Mouse (Mus musculus) lung, embryonic 16.5 days (tissue): ENCODE measurements around the gene Pou2f3. TPM values are rescaled to one million over a fixed set of nuclear protein-coding genes. Genes with fewer than 3 reads are reported as not detected.

ENCODE experiments used
- ATAC-seq: fragments of 200-750 bp; cut with Nextera tagmentation; 2 replicates; pipeline ENCODE4 v1.8.0; 2017; ENCODE audit warnings: low read depth, mild to moderate bottlenecking, moderate library complexity
- H3K27ac ChIP-seq: fragments of 300-500 bp; sonication (generic); 2 replicates; pipeline ENCODE4 v1.5.1; 2014; ENCODE audit warnings: mild to moderate bottlenecking, control low read depth, low read length
- H3K27me3 ChIP-seq: fragments of 300-500 bp; sonication (generic); 2 replicates; pipeline ENCODE4 v1.6.1; 2014; ENCODE audit warnings: low read depth, low read length, mixed read lengths; ENCODE audit not compliant: control insufficient read depth, insufficient read depth
- H3K36me3 ChIP-seq: fragments of 300-500 bp; sonication (generic); 2 replicates; pipeline ENCODE4 v1.6.1; 2014; ENCODE audit warnings: low read length; ENCODE audit not compliant: control insufficient read depth, insufficient read depth
- H3K4me1 ChIP-seq: fragments of 300-500 bp; sonication (generic); replicated peaks from 2 replicates; pipeline ENCODE4 v1.6.1; 2014; ENCODE audit warnings: low read length, mixed read lengths; ENCODE audit not compliant: control insufficient read depth, insufficient read depth
- H3K4me2 ChIP-seq: fragments of 300-500 bp; sonication (generic); 2 replicates; pipeline ENCODE4 v1.6.1; 2014; ENCODE audit warnings: low read depth, low read length, control low read depth
- H3K4me3 ChIP-seq: fragments of 300-500 bp; sonication (generic); 2 replicates; pipeline ENCODE4 v1.5.1; 2014; ENCODE audit warnings: mild to moderate bottlenecking, low read length, control low read depth
- H3K9ac ChIP-seq: fragments of 300-500 bp; sonication (generic); 2 replicates; pipeline ENCODE4 v1.6.1; 2014; ENCODE audit warnings: low read length, control low read depth
- H3K9me3 ChIP-seq: fragments of 300-500 bp; sonication (generic); 2 replicates; pipeline ENCODE4 v1.6.1; 2016; ENCODE audit warnings: low read length; ENCODE audit not compliant: control insufficient read depth
- WGBS: fragments of 180-500 bp; shearing (Covaris S2); extraction: QIAGEN DNeasy Blood & Tissue Kit; methylation state at CpG from one replicate; pipeline ENCODE4 v1.1.7; 2014; 5-methylcytosine and 5-hydroxymethylcytosine counted together
- polyA plus RNA-seq: library from polyadenylated mRNA; unstranded; fragments of >200 nt; fragmentation: Nextera tagmentation; extraction: Ambion mirVana; gene quantifications from 2 replicates; pipeline ENCODE4 v1.2.1, GENCODE M21; 2015

Gene Pou2f3
- polyA plus RNA-seq, 1 experiment from 2014 or later: 0.13 TPM

DNA sequence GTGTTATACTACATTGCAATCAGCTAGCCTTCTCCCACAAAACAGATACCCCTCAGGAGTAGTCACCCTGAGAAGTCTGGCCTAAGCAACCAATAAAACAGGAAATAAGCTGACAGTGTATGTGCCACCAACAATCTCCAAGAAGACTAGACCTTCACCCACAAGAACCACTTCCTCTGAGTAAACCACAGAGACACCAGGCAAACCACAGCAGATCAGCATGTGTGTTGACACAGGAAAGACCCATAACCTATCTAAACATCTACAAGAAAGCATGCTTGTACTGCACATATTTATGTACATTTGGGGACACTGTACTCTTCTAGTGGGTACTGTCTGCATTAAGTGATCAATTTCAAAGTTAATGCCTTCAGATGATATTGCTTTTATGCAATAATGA is 113.8 kb downstream of the Pou2f3 start:
- Histone ChIP-seq H3K9me3 (no peaks in the 10 kb centered on the region), H3K4me3 (no peak overlapping the region), H3K36me3 (no peaks in the 10 kb centered on the region), H3K4me2 (no peak overlapping the region), H3K9ac (no peak overlapping the region), H3K4me1 (peaks cover 2% of the 10 kb centered on the region; the same call in 1 of the 2 replicates), H3K27ac (no peak overlapping the region), H3K27me3 (no peaks in the 10 kb centered on the region)
- no peak for ATAC-seq

DNA sequence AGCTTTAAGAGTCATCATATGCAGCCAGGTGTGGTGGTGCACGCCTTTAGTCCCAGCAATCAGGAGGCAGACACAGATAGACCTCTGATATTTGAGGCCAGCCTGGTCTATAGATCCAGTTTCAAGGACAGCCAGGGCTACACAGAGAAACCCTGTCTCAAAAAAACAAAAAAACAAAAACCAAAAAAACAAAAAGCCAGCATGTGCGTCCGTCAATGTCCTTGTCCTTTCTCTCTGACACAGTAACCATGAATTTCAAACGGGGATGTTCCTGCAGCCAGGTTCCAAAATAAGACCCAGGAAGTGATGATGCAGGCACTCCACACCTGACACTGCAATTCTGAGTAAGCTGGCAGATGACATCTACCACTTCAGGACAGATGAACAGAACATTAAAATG is 115.3 kb downstream of the Pou2f3 start:
- H3K27me3 ChIP-seq: no peaks in the 10 kb centered on the region
- 83% methylated on average over 4 of the region's 4 CpGs for WGBS
- no peak for ATAC-seq
- H3K36me3 ChIP-seq: no peaks in the 10 kb centered on the region
- H3K4me2 ChIP-seq: no peak overlapping the region
- no peak overlapping the region for H3K9ac ChIP-seq
- no peaks in the 10 kb centered on the region for H3K9me3 ChIP-seq
- H3K4me1 ChIP-seq: peaks cover 2% of the 10 kb centered on the region; the same call in 1 of the 2 replicates
- no peak overlapping the region for H3K27ac ChIP-seq
- no peak overlapping the region for H3K4me3 ChIP-seq

DNA sequence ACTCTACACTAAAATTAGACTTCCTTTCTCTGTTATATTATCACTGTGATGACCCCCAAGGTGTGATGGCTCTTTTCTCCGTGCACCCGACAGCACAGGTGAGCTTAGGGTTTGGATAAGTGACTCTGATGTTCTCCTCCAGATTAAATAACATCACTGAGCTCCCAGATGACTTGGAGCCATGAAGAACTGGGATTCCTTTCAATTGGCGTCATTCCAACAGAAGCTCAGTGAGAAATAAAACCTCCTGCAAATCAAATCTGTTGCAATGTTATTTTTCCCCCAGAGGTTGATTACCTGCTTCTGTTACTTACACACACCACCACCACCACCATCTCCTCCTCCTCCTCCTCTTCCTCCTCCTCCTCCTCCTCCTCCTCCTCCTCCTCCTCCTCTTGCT is 116.4 kb downstream of the Pou2f3 start:
- no peak for ATAC-seq
- peaks cover 2% of the 10 kb centered on the region; the same call in 1 of the 2 replicates for H3K4me1 ChIP-seq
- no peak overlapping the region for H3K4me3 ChIP-seq
- no peak overlapping the region for H3K9ac ChIP-seq
- H3K36me3 ChIP-seq: no peaks in the 10 kb centered on the region
- no peaks in the 10 kb centered on the region for H3K9me3 ChIP-seq
- no peaks in the 10 kb centered on the region for H3K27me3 ChIP-seq
- 43% methylated on average over 3 of the region's 3 CpGs for WGBS
- no peak overlapping the region for H3K27ac ChIP-seq
- no peak overlapping the region for H3K4me2 ChIP-seq

DNA sequence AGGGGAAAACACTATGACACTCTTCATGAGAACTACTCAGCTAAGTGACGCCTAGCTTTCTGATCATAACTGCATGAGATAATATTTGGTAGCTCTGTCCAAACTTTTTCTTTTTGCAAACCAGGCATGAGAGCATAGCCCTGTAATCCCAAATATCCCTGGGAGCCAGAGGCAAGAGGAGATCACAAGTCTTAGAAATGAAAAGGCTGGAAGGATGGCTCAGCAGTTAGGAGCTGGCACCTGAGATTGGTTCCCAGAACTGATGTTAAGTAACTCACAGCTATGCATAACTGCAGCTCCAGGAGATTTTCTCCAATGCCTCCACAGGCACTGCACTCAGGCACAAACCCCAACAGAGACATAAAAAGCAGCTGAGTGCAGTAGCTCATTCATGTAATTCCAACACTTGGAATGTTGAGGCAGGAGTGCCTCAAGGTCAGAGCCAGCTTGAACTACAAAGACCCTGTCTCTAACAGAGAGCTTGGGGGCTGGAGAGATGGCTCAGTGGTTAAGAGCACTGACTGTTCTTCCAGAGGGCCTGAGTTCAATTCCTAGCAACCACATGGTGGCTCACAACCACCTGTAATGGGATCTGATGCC is 124.4 kb downstream of the Pou2f3 start:
- no peak overlapping the region for H3K9ac ChIP-seq
- H3K4me3 ChIP-seq: no peak overlapping the region
- no peaks in the 10 kb centered on the region for H3K27me3 ChIP-seq
- H3K27ac ChIP-seq: peak overlapping the region; percentile 34
- no peak overlapping the region for H3K4me2 ChIP-seq
- no peak for ATAC-seq
- H3K36me3 ChIP-seq: no peaks in the 10 kb centered on the region
- peaks cover 30% of the 10 kb centered on the region for H3K4me1 ChIP-seq
- WGBS: 47% methylated on average over 1 of the region's 1 CpGs
- no peaks in the 10 kb centered on the region for H3K9me3 ChIP-seq

DNA sequence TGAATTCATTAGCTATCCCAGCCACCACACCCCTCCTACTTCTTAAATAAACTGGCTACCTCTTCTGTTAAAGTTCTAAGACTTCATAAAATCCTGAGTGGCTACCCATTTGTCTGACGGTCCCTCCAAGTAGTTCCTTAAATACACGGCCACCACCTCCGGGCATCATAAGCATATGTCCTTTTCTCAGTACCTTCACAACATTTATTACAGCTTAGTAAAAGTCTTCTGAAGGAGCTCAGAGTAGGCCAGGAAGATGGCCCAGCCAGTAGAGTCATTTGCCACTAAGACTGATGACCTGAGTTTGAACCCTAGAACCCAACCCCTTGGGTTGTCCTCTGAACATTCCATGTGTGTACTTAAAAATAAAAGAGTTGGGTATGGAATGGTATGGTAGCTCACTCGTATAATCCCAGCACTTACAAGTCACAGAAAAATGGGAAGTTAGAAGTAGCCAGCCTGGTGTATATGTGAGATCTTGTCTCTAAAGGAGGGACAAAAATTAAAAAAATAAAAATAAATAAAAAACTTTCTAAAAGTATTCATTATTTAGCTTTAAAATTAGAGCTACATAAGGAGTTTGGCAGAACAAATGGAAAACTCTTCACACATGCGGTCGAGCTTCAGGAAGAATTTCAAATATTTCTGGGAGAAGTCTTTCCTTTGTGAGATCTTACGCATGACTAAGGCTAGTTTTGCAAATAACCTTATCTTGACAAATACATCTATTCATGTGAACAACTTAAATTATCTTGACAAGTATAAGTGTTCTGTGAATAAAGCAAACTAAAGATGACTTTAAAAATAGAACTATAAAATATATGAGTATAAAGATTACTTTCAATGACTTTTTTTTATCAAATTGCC is 125.4 kb downstream of the Pou2f3 start:
- no peaks in the 10 kb centered on the region for H3K36me3 ChIP-seq
- no peaks in the 10 kb centered on the region for H3K9me3 ChIP-seq
- H3K4me2 ChIP-seq: peak overlapping the region; percentile 25; the same call in 1 of the 2 replicates
- peak overlapping the region; percentile 55 for H3K27ac ChIP-seq
- no peaks in the 10 kb centered on the region for H3K27me3 ChIP-seq
- H3K4me3 ChIP-seq: no peak overlapping the region
- ATAC-seq: peak; percentile 56
- no peak overlapping the region for H3K9ac ChIP-seq
- peaks cover 35% of the 10 kb centered on the region for H3K4me1 ChIP-seq
- 38% methylated on average over 7 of the region's 7 CpGs for WGBS

DNA sequence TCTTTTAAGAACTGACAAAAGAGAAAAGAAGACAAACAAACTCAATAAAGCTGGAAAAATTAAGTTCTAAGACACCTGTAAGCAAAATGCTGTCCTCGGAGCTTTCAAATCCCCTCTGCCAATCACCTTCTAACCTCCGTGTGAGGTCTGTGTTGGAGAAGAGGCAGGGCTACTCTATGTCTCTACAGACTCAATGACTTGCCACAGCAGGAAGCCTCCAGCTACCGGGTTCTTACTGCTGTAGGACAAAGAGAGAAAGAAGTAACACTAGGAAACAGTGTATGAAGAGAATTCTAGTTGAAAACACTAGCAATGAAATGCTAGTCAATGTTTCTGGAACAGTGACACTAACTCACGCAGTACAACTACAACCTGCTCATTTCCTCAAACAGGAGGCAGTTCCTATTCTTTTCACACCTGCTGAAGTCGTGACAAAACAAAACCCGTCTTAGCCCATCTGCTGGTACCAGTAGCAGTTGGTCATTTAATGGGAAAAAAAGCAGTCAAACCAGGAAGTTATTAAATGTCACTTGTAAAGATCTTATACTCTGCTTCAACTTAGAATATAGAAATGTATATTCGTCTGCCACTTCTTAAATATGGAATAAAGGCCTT is 126.6 kb downstream of the Pou2f3 start:
- H3K9ac ChIP-seq: no peak overlapping the region
- H3K4me2 ChIP-seq: no peak overlapping the region
- ATAC-seq: no peak
- H3K9me3 ChIP-seq: no peaks in the 10 kb centered on the region
- H3K27me3 ChIP-seq: no peaks in the 10 kb centered on the region
- no peaks in the 10 kb centered on the region for H3K36me3 ChIP-seq
- H3K27ac ChIP-seq: no peak overlapping the region
- no peak overlapping the region for H3K4me3 ChIP-seq
- WGBS: 60% methylated on average over 7 of the region's 7 CpGs
- H3K4me1 ChIP-seq: peaks cover 35% of the 10 kb centered on the region

DNA sequence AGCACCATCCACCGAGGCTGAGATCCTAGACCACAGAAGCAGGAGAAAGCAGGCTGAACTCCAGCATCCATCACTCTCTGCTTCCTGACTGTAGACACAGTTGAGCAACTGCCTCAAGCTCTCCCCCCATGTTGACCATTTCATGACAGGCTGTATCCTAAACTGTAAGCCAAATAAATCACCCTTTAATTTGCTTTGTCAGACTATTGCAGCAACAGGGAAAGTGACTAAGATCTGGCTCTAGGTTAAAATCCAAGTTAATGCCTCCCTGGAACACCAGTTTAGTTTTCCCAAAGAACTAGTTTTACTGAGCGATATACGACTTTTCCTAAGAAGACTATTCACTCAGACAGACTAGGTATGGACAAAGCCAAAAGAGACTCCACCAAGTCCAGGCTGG is 131.5 kb downstream of the Pou2f3 start:
- no peaks in the 10 kb centered on the region for H3K27me3 ChIP-seq
- H3K4me3 ChIP-seq: no peak overlapping the region
- no peaks in the 10 kb centered on the region for H3K9me3 ChIP-seq
- no peak for ATAC-seq
- no peak overlapping the region for H3K27ac ChIP-seq
- no peaks in the 10 kb centered on the region for H3K36me3 ChIP-seq
- H3K9ac ChIP-seq: no peak overlapping the region
- WGBS: 91% methylated on average over 3 of the region's 3 CpGs
- H3K4me2 ChIP-seq: no peak overlapping the region
- peaks cover 22% of the 10 kb centered on the region for H3K4me1 ChIP-seq

DNA sequence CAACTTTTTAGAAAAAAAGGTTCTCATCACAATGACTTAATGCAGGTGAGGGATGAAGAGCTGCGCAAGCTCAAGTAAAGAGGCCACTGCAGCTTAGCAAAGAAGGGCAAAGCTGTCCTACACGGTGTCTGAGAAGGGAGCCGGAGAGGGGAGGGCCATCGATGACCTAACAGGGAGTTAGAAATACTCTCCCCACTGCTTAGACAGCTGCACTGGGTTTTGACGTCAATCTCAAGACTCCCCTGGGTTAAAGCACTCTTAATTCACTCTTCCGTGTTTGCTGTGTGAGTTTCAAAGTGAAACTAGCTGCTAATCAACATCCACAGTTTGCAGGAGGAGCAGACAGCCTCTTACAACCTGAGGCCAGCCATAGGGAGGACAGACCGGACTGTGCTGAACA is 134.0 kb downstream of the Pou2f3 start:
- ATAC-seq: no peak
- Histone ChIP-seq H3K4me2 (no peak overlapping the region), H3K36me3 (no peaks in the 10 kb centered on the region), H3K27me3 (no peaks in the 10 kb centered on the region), H3K9ac (no peak overlapping the region), H3K9me3 (no peaks in the 10 kb centered on the region), H3K4me3 (no peak overlapping the region), H3K27ac (no peak overlapping the region), H3K4me1 (peaks cover 16% of the 10 kb centered on the region)
- WGBS: 52% methylated on average over 7 of the region's 7 CpGs

DNA sequence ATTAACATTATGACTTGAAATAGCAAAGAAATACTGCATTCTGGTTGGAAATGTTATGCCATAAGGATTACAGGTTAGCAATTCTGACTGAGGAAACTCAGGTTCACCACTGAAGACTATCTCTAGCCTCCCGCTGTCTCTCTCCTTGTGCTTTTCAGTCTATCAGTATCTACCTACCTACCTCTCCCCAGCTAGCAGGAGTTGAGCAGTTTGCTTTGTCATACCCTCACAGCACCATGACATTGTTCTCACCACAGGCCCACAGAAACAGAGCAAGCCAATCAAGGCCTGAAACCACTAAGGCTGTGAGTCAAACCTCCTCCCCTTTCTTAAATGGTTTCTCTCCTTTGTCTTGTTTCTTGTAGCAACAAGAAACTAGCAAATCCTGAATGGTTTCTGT is 135.6 kb downstream of the Pou2f3 start:
- Histone ChIP-seq H3K36me3 (no peaks in the 10 kb centered on the region), H3K9ac (no peak overlapping the region), H3K27ac (no peak overlapping the region), H3K4me1 (peaks cover 7% of the 10 kb centered on the region; the same call in 1 of the 2 replicates), H3K4me2 (no peak overlapping the region), H3K9me3 (no peaks in the 10 kb centered on the region), H3K4me3 (no peak overlapping the region), H3K27me3 (no peaks in the 10 kb centered on the region)
- WGBS: 100% methylated on average over 1 of the region's 1 CpGs
- no peak for ATAC-seq
